Mouse (Mus musculus) megakaryocyte, embryonic 14.5 days (primary cell): ENCODE data around the gene Lrrc32.

ENCODE experiments used
- FLI1 ChIP-seq: IDR thresholded peaks from 2 replicates; pipeline ENCODE4 v1.6.1; 2012; ENCODE audit warnings: low read length, inconsistent platforms, mixed read lengths
- GATA1 ChIP-seq: IDR thresholded peaks from 3 replicates; pipeline ENCODE4 v1.6.1; 2012; ENCODE audit warnings: mixed read lengths, low read length, inconsistent platforms, borderline replicate concordance

DNA sequence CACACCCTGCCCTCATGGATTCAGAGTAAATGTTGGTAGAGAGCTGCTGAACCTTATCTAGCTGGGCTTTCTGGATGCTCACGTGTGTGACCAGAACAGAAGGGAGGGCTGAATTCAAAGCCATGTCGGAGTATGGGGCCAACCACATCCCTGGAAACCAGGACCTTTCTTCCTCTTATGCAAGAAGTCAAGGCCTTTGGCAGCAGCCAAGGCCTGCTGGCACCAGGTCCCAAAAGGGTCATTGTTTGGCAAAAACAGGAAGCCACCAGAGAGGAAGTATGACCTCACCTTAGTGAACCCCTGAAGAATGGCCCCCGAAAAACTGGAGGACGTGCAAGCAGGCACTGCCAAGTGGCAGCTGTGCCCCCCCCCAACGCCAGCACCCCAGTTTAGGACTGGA lies 33.5 kb downstream of the Lrrc32 start:
- peak; percentile 59; the same call in 1 of the 3 replicates for TF ChIP-seq GATA1
- no peak for TF ChIP-seq FLI1
